23 mouse cellular contexts compared by ENCODE assay signal in genomic region chr12:77149835-77150234, GRCm38 (mm10).
DNase-seq lines count a peak whose midpoint lies in the region; ATAC-seq and TF ChIP-seq lines count a peak whose summit lies in the region.
"Had no signal": no experiment of that assay in that cellular context is flagged by ENCODE, and none has a peak within 500 bp of the region (broad histone marks: within the 10 kb centered on the region; RNA-seq: fewer than 3 reads in every experiment).

No protein-coding gene starts in this region.

- DNase-seq in testis, postnatal 14 days (ENCODE audit: low spot score): no peak
- no peak for DNase-seq in CH12.LX (ENCODE audit: extremely low read depth)
- DNase-seq in left cerebral cortex, postnatal 4 days: no peak
- no peak for DNase-seq in B cell, adult 2 months
- DNase-seq: adrenal gland, adult 2 months; adrenal gland, postnatal 14 days; cerebellum, adult 11 months; cerebellum, adult 2 months; cerebellum, adult 9-11 months; cerebellum, postnatal 25 days; gastrocnemius, postnatal 10 days; gastrocnemius, postnatal 36 days had no signal

- no peak for TF ChIP-seq RAD21 in CH12.LX (IDR thresholded peaks at IDR 0.05; ENCODE audit: low read depth, low read length)

- no peaks in the 10 kb centered on the region for H3K79me2 ChIP-seq in CH12.LX (replicated peaks; ENCODE audit: control insufficient read depth, extremely low read depth, insufficient read depth, poor library complexity, severe bottlenecking)

- no peak for TF ChIP-seq CTCF in testis, adult 2 months (IDR thresholded peaks at IDR 0.05; ENCODE audit: control insufficient read depth, insufficient read depth, insufficient replicate concordance, low read depth, low read length)
- TF ChIP-seq CTCF in CH12.LX (conservative IDR thresholded peaks at IDR 0.05 in 1 of 2, IDR thresholded peaks at IDR 0.05 in 1 of 2; ENCODE audit: low read depth in 2 of 2, low read length in 2 of 2): no peak

- no peak overlapping the region for H3K27ac ChIP-seq in testis, adult 2 months (ENCODE audit: control insufficient read depth, insufficient read depth, low read depth, low read length)
- no peak overlapping the region for H3K27ac ChIP-seq in CH12.LX (ENCODE audit: insufficient read depth, low read depth)
- H3K27ac ChIP-seq: embryonic facial prominence, embryonic 10.5 days; embryonic facial prominence, embryonic 13.5 days; forebrain, embryonic 12.5 days; forebrain, embryonic 15.5 days; hindbrain, embryonic 12.5 days; hindbrain, embryonic 15.5 days; intestine, embryonic 15.5 days had no signal

- no peak overlapping the region for H3K4me2 ChIP-seq in CH12.LX (ENCODE audit: insufficient read depth, low read depth, poor library complexity, severe bottlenecking)
- H3K4me2 ChIP-seq: embryonic facial prominence, embryonic 13.5 days; forebrain, embryonic 12.5 days; forebrain, embryonic 15.5 days; heart, embryonic 11.5 days; hindbrain, embryonic 12.5 days; hindbrain, embryonic 15.5 days; intestine, embryonic 15.5 days had no signal

- H3K9me3 ChIP-seq in CH12.LX (replicated peaks; ENCODE audit: low read length): peaks cover 2% of the 10 kb centered on the region
- H3K9me3 ChIP-seq: embryonic facial prominence, embryonic 10.5 days; embryonic facial prominence, embryonic 13.5 days; forebrain, embryonic 12.5 days; forebrain, embryonic 15.5 days; hindbrain, embryonic 12.5 days; hindbrain, embryonic 15.5 days; intestine, embryonic 15.5 days had no signal

- dilution Hi-C loops in CH12.LX (cut with MboI; ENCODE audit: extremely low pct_ligation_motif_present, extremely low pct_unique_long_range_greater_than_20kb, low sequenced_read_pairs): no loop called here

- TF ChIP-seq EP300 in CH12.LX (IDR thresholded peaks at IDR 0.05; ENCODE audit: low read length): peak; percentile 13; the same call in 1 of the 2 replicates

- H3K27me3 ChIP-seq in testis, adult 2 months (ENCODE audit: control insufficient read depth, insufficient read depth, low read length): no peaks in the 10 kb centered on the region
- H3K27me3 ChIP-seq in CH12.LX (replicated peaks): no peaks in the 10 kb centered on the region
- H3K27me3 ChIP-seq: embryonic facial prominence, embryonic 13.5 days; forebrain, embryonic 12.5 days; forebrain, embryonic 15.5 days; hindbrain, embryonic 12.5 days; hindbrain, embryonic 15.5 days; intestine, embryonic 15.5 days had no signal

- intact Hi-C loops in left cerebral cortex, postnatal 4 days (cut with DNase I): no loop called here

- H3K4me1 ChIP-seq in testis, adult 2 months (ENCODE audit: control insufficient read depth, insufficient read depth, low read length): no peaks in the 10 kb centered on the region
- peaks cover 8 to 51% of the 10 kb centered on the region in 2 experiments for H3K4me1 ChIP-seq in CH12.LX (ENCODE audit: control insufficient read depth in 1 of 2, insufficient read depth in 2 of 2)
- H3K4me1 ChIP-seq: embryonic facial prominence, embryonic 10.5 days; embryonic facial prominence, embryonic 13.5 days; forebrain, embryonic 12.5 days; forebrain, embryonic 15.5 days; hindbrain, embryonic 12.5 days; hindbrain, embryonic 15.5 days; intestine, embryonic 15.5 days had no signal

- in situ Hi-C loops in CH12.LX (cut with MboI; ENCODE audit: low pct_ligation_motif_present, low pct_unique_long_range_greater_than_20kb, low sequenced_read_pairs): loop anchor here (5.0 to 10.0 kb wide), 2 partner anchors 85 to 93 kb away; partner anchors contain the start of gene Fut8

- no peaks in the 10 kb centered on the region for H3K36me3 ChIP-seq in testis, adult 2 months (ENCODE audit: control insufficient read depth, insufficient read depth, low read length)
- H3K36me3 ChIP-seq in CH12.LX (replicated peaks in 1 of 2; ENCODE audit: control insufficient read depth in 1 of 2, insufficient read depth in 1 of 2, low read length in 1 of 2): no peaks in the 10 kb centered on the region
- H3K36me3 ChIP-seq: embryonic facial prominence, embryonic 10.5 days; embryonic facial prominence, embryonic 13.5 days; forebrain, embryonic 12.5 days; forebrain, embryonic 15.5 days; hindbrain, embryonic 12.5 days; hindbrain, embryonic 15.5 days; intestine, embryonic 15.5 days had no signal

- peak; percentile 65 for ATAC-seq in megakaryocyte progenitor cell, adult 5-6 weeks (replicated peaks; ENCODE audit: poor library complexity)
- ATAC-seq: forebrain, embryonic 15.5 days; intestine, embryonic 15.5 days had no signal

- H3K4me3 ChIP-seq in testis, adult 2 months (ENCODE audit: control insufficient read depth, low read depth, low read length): peak overlapping the region; percentile 13; the same call in 1 of the 2 replicates
- no peak overlapping the region for H3K4me3 ChIP-seq in CH12.LX (replicated peaks in 1 of 3; ENCODE audit: low read depth in 2 of 3, low read length in 2 of 3, poor library complexity in 1 of 3)
- H3K4me3 ChIP-seq: embryonic facial prominence, embryonic 10.5 days; embryonic facial prominence, embryonic 13.5 days; erythroblast, embryonic 14.5 days; forebrain, embryonic 12.5 days; forebrain, embryonic 15.5 days; hindbrain, embryonic 12.5 days; hindbrain, embryonic 15.5 days; intestine, embryonic 15.5 days had no signal

- no peak for TF ChIP-seq POLR2A in testis, adult 2 months (IDR thresholded peaks at IDR 0.05; ENCODE audit: control insufficient read depth, low read depth, low read length)
- TF ChIP-seq POLR2A in CH12.LX (IDR thresholded peaks at IDR 0.05; ENCODE audit: low read depth, low read length): no peak

- no peak overlapping the region for H3K9ac ChIP-seq in CH12.LX (ENCODE audit: insufficient read depth, low read depth)
- H3K9ac ChIP-seq: embryonic facial prominence, embryonic 13.5 days; forebrain, embryonic 12.5 days; forebrain, embryonic 15.5 days; hindbrain, embryonic 12.5 days; hindbrain, embryonic 15.5 days; intestine, embryonic 15.5 days had no signal

TF ChIP-seq in CH12.LX, 34 proteins besides CTCF, POLR2A, EP300 and RAD21:
- TF ChIP-seq USF2 (conservative IDR thresholded peaks at IDR 0.05; ENCODE audit: low read depth, low read length) (no peak), CHD1 (IDR thresholded peaks at IDR 0.05; ENCODE audit: low read depth, low read length) (no peak), BHLHE40 (IDR thresholded peaks at IDR 0.05; ENCODE audit: low read depth, low read length) (peak; percentile 90), ETS1 (conservative IDR thresholded peaks at IDR 0.05; ENCODE audit: low read depth, low read length) (peak; percentile 71), POLR2AphosphoS2 (IDR thresholded peaks at IDR 0.05; ENCODE audit: low read depth, low read length) (no peak), TCF12 (IDR thresholded peaks at IDR 0.05; ENCODE audit: low read depth, low read length) (no peak), ZNF384 (IDR thresholded peaks at IDR 0.05; ENCODE audit: low read depth, low read length) (0 out of 2 replicates have a peak, but pooled peaks have one; percentile 9)
